Mouse (Mus musculus) midbrain, postnatal 0 days (tissue): ENCODE measurements around the gene Lrrc8b. TPM values are rescaled to one million over a fixed set of nuclear protein-coding genes. Genes with fewer than 3 reads are reported as not detected.
A peak's percentile ranks its signal among the peaks of the same experiment; 100 is the strongest.

Source experiments
- ATAC-seq: fragments of 200-750 bp; cut with Nextera tagmentation; 2 replicates; pipeline ENCODE4 v1.8.0; 2017; ENCODE audit warnings: moderate number of reproducible peaks, mild to moderate bottlenecking, moderate TSS enrichment, moderate library complexity; ENCODE audit not compliant: low FRiP score
- DNase-seq: peaks from one replicate; pipeline ENCODE4 v3.0.0-alpha.2; 2015; ENCODE audit warnings: low spot score
- H3K27ac ChIP-seq: fragments of 300-500 bp; sonication (generic); 2 replicates; pipeline ENCODE4 v1.5.1; 2014; ENCODE audit warnings: low read depth, mild to moderate bottlenecking, low read length, mixed read lengths
- H3K27me3 ChIP-seq: fragments of 300-500 bp; sonication (generic); 2 replicates; pipeline ENCODE4 v1.6.1; 2014; ENCODE audit warnings: low read length, control low read depth, mixed read lengths; ENCODE audit not compliant: insufficient read depth
- H3K36me3 ChIP-seq: fragments of 300-500 bp; sonication (generic); 2 replicates; pipeline ENCODE4 v1.6.1; 2014; ENCODE audit warnings: low read length, control low read depth, mixed read lengths; ENCODE audit not compliant: insufficient read depth
- H3K4me1 ChIP-seq: fragments of 300-500 bp; sonication (generic); 2 replicates; pipeline ENCODE4 v1.6.1; 2014; ENCODE audit warnings: mild to moderate bottlenecking, control low read depth, antibody characterized with exemption, low read length, mixed read lengths; ENCODE audit not compliant: insufficient read depth
- H3K4me2 ChIP-seq: fragments of 300-500 bp; sonication (generic); 2 replicates; pipeline ENCODE4 v1.6.1; 2014; ENCODE audit warnings: low read depth, mild to moderate bottlenecking, low read length, mixed read lengths; ENCODE audit not compliant: poor library complexity, severe bottlenecking
- H3K4me3 ChIP-seq: fragments of 300-500 bp; sonication (generic); 2 replicates; pipeline ENCODE4 v1.5.1; 2014; ENCODE audit warnings: low read depth, mild to moderate bottlenecking, low read length, moderate library complexity
- H3K9ac ChIP-seq: fragments of 300-500 bp; sonication (generic); replicated peaks from 2 replicates; pipeline ENCODE4 v1.6.1; 2014; ENCODE audit warnings: mild to moderate bottlenecking, low read length, moderate library complexity, mixed read lengths; ENCODE audit not compliant: poor library complexity, severe bottlenecking
- H3K9me3 ChIP-seq: fragments of 300-500 bp; sonication (generic); 2 replicates; pipeline ENCODE4 v1.6.1; 2016; ENCODE audit warnings: low read length, control low read depth
- CTCF ChIP-seq: IDR thresholded peaks from 2 replicates; pipeline ENCODE4 v1.5.1; 2016; ENCODE audit warnings: antibody characterized with exemption, mild to moderate bottlenecking
- WGBS: fragments of 180-500 bp; shearing (Covaris S2); extraction: QIAGEN DNeasy Blood & Tissue Kit; methylation state at CpG from one replicate; pipeline ENCODE4 v1.1.7; 2014; 5-methylcytosine and 5-hydroxymethylcytosine counted together
- polyA plus RNA-seq: library from polyadenylated mRNA; unstranded; fragments of >200 nt; fragmentation: Nextera tagmentation; extraction: Ambion mirVana; gene quantifications from 2 replicates; pipeline ENCODE4 v1.2.1, GENCODE M21; 2015
- total RNA-seq: library from RNA; depleted of rRNA; stranded (reverse); fragments of >200 nt; gene quantifications from 2 replicates; pipeline ENCODE4 v1.2.3, GENCODE M21; 2014

Lrrc8b gene
- total and polyA plus RNA-seq, 2 experiments from 2014 or later: 18.5 to 63.4 TPM

- Histone ChIP-seq H3K4me3 (no peak overlapping the region), H3K27ac (no peak overlapping the region), H3K4me2 (no peak overlapping the region), H3K4me1 (no peaks in the 10 kb centered on the region), H3K36me3 (no peaks in the 10 kb centered on the region), H3K27me3 (no peaks in the 10 kb centered on the region), H3K9ac (no peak overlapping the region), H3K9me3 (no peaks in the 10 kb centered on the region)
- no peak for TF ChIP-seq CTCF
- 93% methylated on average over 4 of the region's 4 CpGs for WGBS
- no peak for DNase-seq
- no peak for ATAC-seq
These were observed 6.5 kb upstream of the Lrrc8b start for GRCm38 (mm10) chr5:105409092-105409491.

GRCm38 (mm10) chr5:105410521-105411293 is 4.9 kb upstream of the Lrrc8b start:
- no peak overlapping the region for H3K9ac ChIP-seq
- no peaks in the 10 kb centered on the region for H3K27me3 ChIP-seq
- no peak overlapping the region for H3K27ac ChIP-seq
- H3K4me2 ChIP-seq: no peak overlapping the region
- DNase-seq (no peak), ATAC-seq (no peak)
- no peak for TF ChIP-seq CTCF
- H3K9me3 ChIP-seq: no peaks in the 10 kb centered on the region
- H3K4me3 ChIP-seq: no peak overlapping the region
- H3K4me1 ChIP-seq: no peaks in the 10 kb centered on the region; the same call in 1 of the 2 replicates
- WGBS: 66% methylated on average over 6 of the region's 6 CpGs
- no peaks in the 10 kb centered on the region for H3K36me3 ChIP-seq

- Histone ChIP-seq H3K4me3 (no peak overlapping the region), H3K9ac (no peak overlapping the region), H3K4me1 (no peaks in the 10 kb centered on the region; the same call in 1 of the 2 replicates), H3K27me3 (no peaks in the 10 kb centered on the region), H3K4me2 (no peak overlapping the region), H3K27ac (no peak overlapping the region), H3K9me3 (no peaks in the 10 kb centered on the region), H3K36me3 (no peaks in the 10 kb centered on the region)
- ATAC-seq (no peak), DNase-seq (no peak)
- WGBS: 55% methylated on average over 4 of the region's 4 CpGs
- no peak for TF ChIP-seq CTCF
These were observed 4.3 kb upstream of the Lrrc8b start for GRCm38 (mm10) chr5:105411294-105411570.

- ATAC-seq (no peak), DNase-seq (no peak)
- Histone ChIP-seq H3K4me2 (no peak overlapping the region), H3K36me3 (no peaks in the 10 kb centered on the region), H3K9me3 (no peaks in the 10 kb centered on the region), H3K4me1 (peaks cover 2% of the 10 kb centered on the region; the same call in 1 of the 2 replicates), H3K9ac (no peak overlapping the region), H3K4me3 (no peak overlapping the region), H3K27ac (no peak overlapping the region), H3K27me3 (no peaks in the 10 kb centered on the region)
- 86% methylated on average over 2 of the region's 2 CpGs for WGBS
- no peak for TF ChIP-seq CTCF
These were observed 3.8 kb upstream of the Lrrc8b start for GRCm38 (mm10) chr5:105411768-105412167.

GRCm38 (mm10) chr5:105412634-105413033 is 2.9 kb upstream of the Lrrc8b start:
- Histone ChIP-seq H3K4me2 (no peak overlapping the region), H3K36me3 (no peaks in the 10 kb centered on the region), H3K27ac (no peak overlapping the region), H3K4me3 (no peak overlapping the region), H3K9ac (no peak overlapping the region), H3K4me1 (peaks cover 2% of the 10 kb centered on the region; the same call in 1 of the 2 replicates), H3K9me3 (no peaks in the 10 kb centered on the region), H3K27me3 (no peaks in the 10 kb centered on the region)
- 90% methylated on average over 3 of the region's 3 CpGs for WGBS
- no peak for DNase-seq
- ATAC-seq: no peak
- no peak for TF ChIP-seq CTCF

GRCm38 (mm10) chr5:105414341-105415120 is 1.0 kb upstream of the Lrrc8b start:
- Histone ChIP-seq H3K27ac (peak overlapping the region; percentile 92), H3K4me2 (peak overlapping the region; percentile 97), H3K4me3 (peak overlapping the region; percentile 92; the same call in 1 of the 2 replicates), H3K9me3 (peaks cover 9% of the 10 kb centered on the region), H3K4me1 (peaks cover 2% of the 10 kb centered on the region; the same call in 1 of the 2 replicates), H3K36me3 (no peaks in the 10 kb centered on the region), H3K27me3 (no peaks in the 10 kb centered on the region), H3K9ac (no peak overlapping the region)
- ATAC-seq: no peak; the same call in 1 of the 2 replicates
- TF ChIP-seq CTCF: no peak
- WGBS: 79% methylated on average over 12 of the region's 12 CpGs
- DNase-seq: no peak
